Mouse (Mus musculus) heart, postnatal 0 days (tissue): ENCODE results near the gene Lrrc59.

ENCODE experiments used
- CTCF ChIP-seq: IDR thresholded peaks from 2 replicates; pipeline ENCODE4 v1.5.1; 2016; ENCODE audit warnings: antibody characterized with exemption, control low read depth, low read depth
- EP300 ChIP-seq: IDR thresholded peaks from 2 replicates; pipeline ENCODE4 v1.6.1; 2016; ENCODE audit warnings: antibody characterized with exemption, low read depth

GRCm38 (mm10) chr11:94631969-94632368 is 2.4 kb downstream of the Lrrc59 start:
- TF ChIP-seq CTCF (no peak), EP300 (no peak)
